Mouse (Mus musculus) common myeloid progenitor, adult 5-6 weeks (primary cell): ENCODE results near the gene Sell. TPM values are rescaled to one million over a fixed set of nuclear protein-coding genes. Genes with fewer than 3 reads are reported as not detected.
"Not testable (repeated sequence)": the region's sequence is repeated elsewhere in the genome, so short reads cannot be mapped to it uniquely, and the experiment has no call there.

ENCODE experiments used
- ATAC-seq: replicated peaks from 2 replicates; pipeline ENCODE4 v1.8.0; 2016; ENCODE audit warnings: low read depth, mild to moderate bottlenecking, moderate TSS enrichment, inconsistent platforms; ENCODE audit not compliant: poor library complexity, severe bottlenecking
- total RNA-seq: library from RNA; stranded (forward); fragments of 200-1000, 187-1606 nt; gene quantifications from 2 replicates; pipeline ENCODE4 v1.2.3, GENCODE M21; 2017

The Sell gene
- total RNA-seq, result 275 and 283 TPM in 2 replicates

DNA sequence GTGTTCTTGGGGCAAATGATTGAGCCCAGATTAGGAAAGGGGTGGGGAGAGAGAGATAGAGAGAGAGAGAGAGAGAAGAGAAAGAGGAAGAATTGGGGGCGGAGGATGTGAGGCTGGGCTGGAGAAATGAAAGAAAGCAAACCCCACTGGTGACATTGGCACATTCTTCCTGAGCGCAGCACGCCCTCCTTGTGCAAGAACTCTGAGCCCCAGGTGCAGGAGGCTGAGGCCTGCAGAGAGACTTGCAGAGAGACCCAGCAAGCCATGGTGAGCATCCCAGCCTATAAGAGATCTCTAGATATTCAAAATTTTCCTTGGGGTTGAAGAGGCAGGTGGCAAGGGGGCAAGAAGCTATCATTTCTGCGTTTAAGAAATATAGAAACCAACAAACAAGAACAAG lies at the start of gene Sell:
TSS of gene Sell (plus strand) at position 58 of the 400 bp plus-strand sequence.
- ATAC-seq, result peak; percentile 76

DNA sequence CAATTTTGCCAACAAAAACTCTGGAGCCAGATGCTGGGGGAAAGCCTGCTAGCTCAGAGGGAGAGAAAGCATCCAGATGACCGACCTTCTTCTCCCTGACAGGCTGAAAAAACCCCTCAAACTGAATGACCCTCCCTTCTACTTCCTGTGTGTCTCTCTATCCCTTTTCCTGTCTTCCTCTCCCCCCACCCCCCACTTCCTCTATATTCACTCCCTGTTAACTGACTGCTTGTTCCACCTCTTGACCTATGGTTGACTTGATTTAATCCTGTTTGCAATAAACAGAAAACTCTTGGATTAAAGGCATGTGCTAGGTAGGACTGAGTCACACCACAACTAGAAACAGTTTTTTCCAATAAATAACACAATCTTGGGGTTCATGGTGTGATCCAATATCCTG lies 47.2 kb upstream of the Sell start:
- no peak for ATAC-seq

DNA sequence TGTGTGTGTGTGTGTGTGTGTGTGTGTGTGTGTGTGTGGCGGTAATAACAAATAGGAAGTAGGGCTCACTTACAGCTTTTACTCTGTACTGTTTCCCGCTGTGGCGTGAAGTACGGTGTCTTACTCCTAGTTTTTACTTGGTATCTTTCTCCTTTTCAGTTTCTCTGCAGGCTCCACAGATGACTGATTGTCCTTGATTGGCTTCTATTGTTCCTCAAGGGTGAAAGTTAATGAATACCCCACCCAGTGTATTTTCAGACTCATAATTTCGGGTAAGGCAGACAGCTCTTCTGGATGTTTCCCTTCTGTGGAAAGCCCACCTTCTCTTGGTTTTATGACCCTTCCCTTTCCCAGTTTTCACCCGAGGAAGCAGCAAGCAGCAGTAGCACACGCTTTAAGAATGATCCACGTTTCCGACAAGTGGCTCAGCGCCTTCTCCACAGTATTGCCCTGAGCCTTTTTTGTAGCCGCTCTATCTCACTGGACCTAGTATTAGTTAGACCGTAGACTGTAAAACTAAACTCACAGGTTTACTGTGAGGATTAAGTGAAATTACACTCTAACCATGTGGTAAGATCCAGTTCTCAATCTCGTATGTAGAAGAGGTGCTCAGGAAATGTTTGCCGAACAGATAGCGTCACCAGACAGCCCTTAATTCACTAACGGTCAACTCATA lies 43.4 kb upstream of the Sell start:
- no peak for ATAC-seq

DNA sequence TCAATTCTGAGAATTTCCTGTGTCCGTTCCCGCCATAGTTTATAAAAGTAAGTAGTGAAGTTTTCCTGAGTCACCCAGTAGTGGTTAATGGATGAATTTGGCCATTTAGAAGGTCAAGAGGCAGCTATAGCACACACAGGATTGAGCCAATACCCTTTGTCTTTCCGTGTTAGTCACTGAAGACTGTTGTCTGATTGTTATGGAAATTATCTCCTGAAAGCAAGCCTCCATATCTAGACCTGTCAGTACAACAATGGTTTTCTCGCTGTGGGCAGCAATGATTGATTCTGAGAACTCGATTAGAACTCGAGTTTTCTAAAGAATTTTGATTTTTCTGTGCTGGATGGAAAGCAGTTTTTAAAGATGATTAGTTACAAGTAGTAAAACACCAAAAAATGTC lies 42.0 kb upstream of the Sell start:
- ATAC-seq, result no peak

- not testable (repeated sequence) for ATAC-seq
These were observed 41.0 kb upstream of the Sell start for GRCm38 (mm10) chr1:164020746-164021145.

GRCm38 (mm10) chr1:164022106-164022505 lies 39.7 kb upstream of the Sell start:
- not testable (repeated sequence) for ATAC-seq

DNA sequence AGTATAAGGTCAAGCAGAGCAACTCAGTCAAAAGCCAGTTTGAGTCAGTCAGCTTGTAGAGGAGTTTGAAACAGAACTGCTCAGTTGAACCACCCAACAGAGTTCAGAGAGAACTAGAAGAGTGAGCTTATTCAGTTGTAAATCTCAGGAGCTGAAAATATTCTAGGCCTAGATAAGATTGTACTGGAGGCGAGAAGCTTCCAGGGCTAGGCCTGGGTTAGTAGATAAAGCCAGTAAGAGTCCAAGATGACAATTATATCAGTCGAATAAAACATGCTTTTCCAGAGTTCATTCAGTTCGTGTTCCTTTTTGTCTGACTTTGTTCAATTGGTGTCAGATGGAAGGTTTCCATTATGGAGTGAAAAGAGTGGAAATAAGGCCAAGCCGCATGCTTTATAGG lies 36.1 kb upstream of the Sell start:
- ATAC-seq, result no peak

GRCm38 (mm10) chr1:164027416-164027815 lies 34.4 kb upstream of the Sell start:
- no peak for ATAC-seq

- no peak for ATAC-seq
These were observed 21.2 kb upstream of the Sell start for GRCm38 (mm10) chr1:164040385-164041135.

GRCm38 (mm10) chr1:164043549-164043948 lies 18.2 kb upstream of the Sell start:
- no peak for ATAC-seq

- no peak for ATAC-seq
These were observed 13.8 kb upstream of the Sell start, which contains the start of gene Sele for GRCm38 (mm10) chr1:164047934-164048333. Gene Sele, plus strand, starts transcription at chr1:164048234.

GRCm38 (mm10) chr1:164053561-164053960 lies 8.2 kb upstream of the Sell start:
- ATAC-seq, result peak; percentile 55

GRCm38 (mm10) chr1:164054800-164055199 lies 7.0 kb upstream of the Sell start:
- peak; percentile 45; the same call in 1 of the 2 replicates for ATAC-seq

GRCm38 (mm10) chr1:164060071-164060470 lies 1.7 kb upstream of the Sell start:
- peak; percentile 68 for ATAC-seq

DNA sequence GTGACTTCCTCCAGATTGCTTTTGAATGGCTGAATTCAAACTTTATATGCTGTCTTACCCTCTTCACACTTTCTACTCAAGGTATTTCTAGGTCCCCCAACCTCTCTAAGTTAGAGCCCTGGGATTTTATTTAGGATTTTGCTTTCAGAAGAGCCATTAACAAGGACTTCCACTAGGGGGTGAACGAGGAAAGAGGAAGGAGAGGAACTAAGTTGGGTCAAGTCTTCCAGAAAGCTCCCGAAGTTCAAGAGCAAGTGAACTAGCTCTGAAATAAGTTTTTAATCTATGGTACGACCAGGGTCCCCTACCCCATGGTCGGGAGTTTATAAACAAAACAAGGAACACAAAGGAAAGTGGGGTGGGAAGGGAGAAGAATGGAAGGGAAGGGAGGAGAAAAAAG lies 504 bp upstream of the Sell start:
- ATAC-seq, result peak; percentile 45

- no peak for ATAC-seq
These were observed 1.1 kb downstream of the Sell start for GRCm38 (mm10) chr1:164062856-164063255.

- no peak for ATAC-seq
These were observed 2.0 kb downstream of the Sell start for GRCm38 (mm10) chr1:164063745-164064144.

DNA sequence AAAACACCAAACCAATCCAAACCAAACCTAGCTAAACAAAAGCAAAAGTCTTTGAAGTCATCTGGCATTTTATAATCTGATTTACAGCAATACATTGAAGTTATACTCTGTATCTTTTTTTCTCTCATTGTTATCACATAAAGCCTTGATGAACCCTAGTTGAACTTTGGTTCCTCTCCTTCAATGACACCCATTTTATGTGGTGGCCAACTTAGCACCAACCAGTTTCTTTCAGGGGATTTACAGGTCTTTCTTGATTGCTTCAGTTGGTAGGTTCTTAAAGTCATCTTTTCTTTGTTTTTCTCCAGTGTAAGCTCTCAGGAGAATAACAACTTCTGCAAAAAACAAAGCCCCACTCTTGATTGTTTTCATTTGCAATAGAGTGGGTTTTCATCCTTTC lies 7.5 kb downstream of the Sell start:
- no peak for ATAC-seq

DNA sequence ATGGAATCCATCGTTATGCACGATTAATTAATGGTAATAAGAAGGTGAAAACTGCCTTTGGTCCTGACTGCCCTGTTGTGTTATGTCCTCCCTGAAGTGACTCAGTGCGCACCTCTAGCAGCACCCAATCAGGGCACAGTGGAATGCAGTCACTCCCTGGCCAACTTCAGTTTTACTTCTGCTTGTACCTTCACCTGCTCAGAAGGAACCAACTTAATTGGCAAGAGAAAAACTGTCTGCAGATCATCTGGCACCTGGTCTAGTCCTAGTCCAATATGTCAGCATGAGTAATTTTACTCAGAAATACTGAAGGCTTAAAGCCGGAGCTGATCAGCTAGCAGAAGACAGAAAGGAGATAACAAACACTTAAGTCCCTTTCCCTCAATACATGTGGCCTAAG lies 8.7 kb downstream of the Sell start:
- no peak for ATAC-seq

- ATAC-seq, result peak; percentile 16; the same call in 1 of the 2 replicates
These were observed 9.3 kb downstream of the Sell start for GRCm38 (mm10) chr1:164071111-164071510.

DNA sequence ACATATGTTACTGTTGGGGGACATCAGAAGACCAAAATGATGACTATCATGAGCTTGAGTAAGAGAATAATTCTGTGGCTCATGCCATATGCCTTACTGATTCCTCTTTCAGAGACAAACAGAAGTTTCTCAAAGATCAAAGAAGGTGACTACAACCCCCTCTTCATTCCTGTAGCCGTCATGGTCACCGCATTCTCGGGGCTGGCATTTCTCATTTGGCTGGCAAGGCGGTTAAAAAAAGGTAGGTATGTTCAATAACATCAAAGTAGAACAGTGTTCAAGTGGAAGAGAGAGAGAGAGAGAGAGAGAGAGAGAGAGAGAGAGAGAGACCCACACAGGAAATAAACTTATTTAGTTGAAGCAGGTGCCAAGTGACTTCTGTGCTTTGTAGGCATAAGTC lies 10.2 kb downstream of the Sell start:
- no peak for ATAC-seq
